Mouse (Mus musculus) thymus, postnatal 25 days (tissue): ENCODE data around the gene Mrap2.
"Not testable (repeated sequence)": the region's sequence is repeated elsewhere in the genome, so short reads cannot be mapped to it uniquely, and the experiment has no call there.

Source experiments
- DNase-seq: peaks from one replicate; pipeline ENCODE4 v3.0.0; 2022

The Mrap2 gene

GRCm38 (mm10) chr9:87144106-87144505, at the start of gene Mrap2:
Gene Mrap2, plus strand, starts transcription at chr9:87144306.
- peak; percentile 2 for DNase-seq

GRCm38 (mm10) chr9:87097989-87098388, 46.1 kb upstream of the Mrap2 start:
- DNase-seq: peak; percentile 2

- no peak for DNase-seq
Measured at GRCm38 (mm10) chr9:87115019-87115418, 29.1 kb upstream of the Mrap2 start.

- no peak for DNase-seq
Measured at GRCm38 (mm10) chr9:87115456-87115931, 28.6 kb upstream of the Mrap2 start.

GRCm38 (mm10) chr9:87115978-87116377, 28.1 kb upstream of the Mrap2 start:
- DNase-seq: no peak

GRCm38 (mm10) chr9:87118996-87119395, 25.1 kb upstream of the Mrap2 start:
- no peak for DNase-seq

GRCm38 (mm10) chr9:87121956-87122493, 22.1 kb upstream of the Mrap2 start:
- DNase-seq: no peak

- DNase-seq: not testable (repeated sequence)
Measured at GRCm38 (mm10) chr9:87127046-87127445, 17.1 kb upstream of the Mrap2 start.

GRCm38 (mm10) chr9:87135765-87136558, 8.1 kb upstream of the Mrap2 start:
- DNase-seq: no peak

GRCm38 (mm10) chr9:87143076-87143475, 1.0 kb upstream of the Mrap2 start:
- DNase-seq: no peak

- no peak for DNase-seq
Measured at GRCm38 (mm10) chr9:87144532-87144931, 426 bp downstream of the Mrap2 start.

GRCm38 (mm10) chr9:87145180-87145579, 1.1 kb downstream of the Mrap2 start:
- DNase-seq: no peak

GRCm38 (mm10) chr9:87145671-87146070, 1.6 kb downstream of the Mrap2 start:
- no peak for DNase-seq

- no peak for DNase-seq
Measured at GRCm38 (mm10) chr9:87146400-87146799, 2.3 kb downstream of the Mrap2 start.

GRCm38 (mm10) chr9:87147927-87148326, 3.8 kb downstream of the Mrap2 start:
- no peak for DNase-seq

GRCm38 (mm10) chr9:87152641-87153325, 8.7 kb downstream of the Mrap2 start:
- no peak for DNase-seq

- no peak for DNase-seq
Measured at GRCm38 (mm10) chr9:87162559-87162958, 18.5 kb downstream of the Mrap2 start.

GRCm38 (mm10) chr9:87167001-87167830, 23.1 kb downstream of the Mrap2 start:
- no peak for DNase-seq

GRCm38 (mm10) chr9:87168051-87168450, 23.9 kb downstream of the Mrap2 start:
- no peak for DNase-seq

GRCm38 (mm10) chr9:87169144-87169543, 25.0 kb downstream of the Mrap2 start:
- DNase-seq: no peak

GRCm38 (mm10) chr9:87170891-87171290, 26.8 kb downstream of the Mrap2 start:
- no peak for DNase-seq

- no peak for DNase-seq
Measured at GRCm38 (mm10) chr9:87171517-87171916, 27.4 kb downstream of the Mrap2 start.

- no peak for DNase-seq
Measured at GRCm38 (mm10) chr9:87178534-87178933, 34.4 kb downstream of the Mrap2 start.
